Mouse (Mus musculus): Measurements from ENCODE around the gene Vamp5.

The Vamp5 gene

GRCm38 (mm10) chr6:72366844-72367443 lies 13.3 kb downstream of the Vamp5 start, which contains the start of gene Rnf181:
TSS of gene Rnf181 (minus strand) at chr6:72366956.
- DNase-seq (ENCODE audit: extremely low read depth, low read depth): no peak

GRCm38 (mm10) chr6:72366304-72366703 lies 14.0 kb downstream of the Vamp5 start:
- no peak for DNase-seq (ENCODE audit: extremely low read depth, low read depth)

GRCm38 (mm10) chr6:72364985-72365384 lies 15.3 kb downstream of the Vamp5 start:
- DNase-seq (ENCODE audit: extremely low read depth, low read depth): no peak

GRCm38 (mm10) chr6:72364009-72364408 lies 16.3 kb downstream of the Vamp5 start:
- no peak for DNase-seq (ENCODE audit: extremely low read depth, low read depth)

- peak; percentile 98 for DNase-seq (ENCODE audit: extremely low read depth, low read depth)
These were observed 17.9 kb downstream of the Vamp5 start for GRCm38 (mm10) chr6:72362132-72363028.

- DNase-seq (ENCODE audit: extremely low read depth, low read depth): no peak
These were observed 19.1 kb downstream of the Vamp5 start for GRCm38 (mm10) chr6:72361121-72361551.

- DNase-seq (ENCODE audit: extremely low read depth, low read depth): no peak
These were observed 19.7 kb downstream of the Vamp5 start for GRCm38 (mm10) chr6:72360599-72360935.

GRCm38 (mm10) chr6:72359891-72360598 lies 20.2 kb downstream of the Vamp5 start:
- no peak for DNase-seq (ENCODE audit: extremely low read depth, low read depth)

- DNase-seq (ENCODE audit: extremely low read depth, low read depth): no peak
These were observed 20.9 kb downstream of the Vamp5 start for GRCm38 (mm10) chr6:72359343-72359742.

GRCm38 (mm10) chr6:72358086-72358764 lies 22.0 kb downstream of the Vamp5 start:
- DNase-seq (ENCODE audit: extremely low read depth, low read depth): no peak

- no peak for DNase-seq (ENCODE audit: extremely low read depth, low read depth)
These were observed 22.8 kb downstream of the Vamp5 start for GRCm38 (mm10) chr6:72357164-72358079.

- no peak for DNase-seq (ENCODE audit: extremely low read depth, low read depth)
These were observed 24.2 kb downstream of the Vamp5 start for GRCm38 (mm10) chr6:72356001-72356532.

GRCm38 (mm10) chr6:72355066-72355911 lies 25.0 kb downstream of the Vamp5 start, which contains the start of gene Tmem150a:
TSS of gene Tmem150a (plus strand) at chr6:72355447.
- no peak for DNase-seq (ENCODE audit: extremely low read depth, low read depth)

GRCm38 (mm10) chr6:72354025-72354424 lies 26.2 kb downstream of the Vamp5 start:
- no peak for DNase-seq (ENCODE audit: extremely low read depth, low read depth)

GRCm38 (mm10) chr6:72352636-72353405 lies 27.4 kb downstream of the Vamp5 start:
- DNase-seq (ENCODE audit: extremely low read depth, low read depth): no peak

GRCm38 (mm10) chr6:72350214-72350613 lies 30.1 kb downstream of the Vamp5 start:
- no peak for DNase-seq (ENCODE audit: extremely low read depth, low read depth)

GRCm38 (mm10) chr6:72348411-72348810 lies 31.9 kb downstream of the Vamp5 start:
- no peak for DNase-seq (ENCODE audit: extremely low read depth, low read depth)

GRCm38 (mm10) chr6:72347166-72347941 lies 32.9 kb downstream of the Vamp5 start, which contains the start of gene 0610030E20Rik:
TSS of gene 0610030E20Rik (plus strand) at chr6:72347317.
- DNase-seq (ENCODE audit: extremely low read depth, low read depth): no peak

All from MEL-GATA-1-ER (cell line).